Mouse (Mus musculus) lung, embryonic 16.5 days (tissue): Measurements from ENCODE around the gene Mroh7. TPM values are rescaled to one million over a fixed set of nuclear protein-coding genes. Genes with fewer than 3 reads are reported as not detected.

Source experiments
- ATAC-seq: fragments of 200-750 bp; cut with Nextera tagmentation; 2 replicates; pipeline ENCODE4 v1.8.0; 2017; ENCODE audit warnings: low read depth, mild to moderate bottlenecking, moderate library complexity
- H3K27ac ChIP-seq: fragments of 300-500 bp; sonication (generic); 2 replicates; pipeline ENCODE4 v1.5.1; 2014; ENCODE audit warnings: mild to moderate bottlenecking, control low read depth, low read length
- H3K27me3 ChIP-seq: fragments of 300-500 bp; sonication (generic); 2 replicates; pipeline ENCODE4 v1.6.1; 2014; ENCODE audit warnings: low read depth, low read length, mixed read lengths; ENCODE audit not compliant: control insufficient read depth, insufficient read depth
- H3K36me3 ChIP-seq: fragments of 300-500 bp; sonication (generic); 2 replicates; pipeline ENCODE4 v1.6.1; 2014; ENCODE audit warnings: low read length; ENCODE audit not compliant: control insufficient read depth, insufficient read depth
- H3K4me1 ChIP-seq: fragments of 300-500 bp; sonication (generic); replicated peaks from 2 replicates; pipeline ENCODE4 v1.6.1; 2014; ENCODE audit warnings: low read length, mixed read lengths; ENCODE audit not compliant: control insufficient read depth, insufficient read depth
- H3K4me2 ChIP-seq: fragments of 300-500 bp; sonication (generic); 2 replicates; pipeline ENCODE4 v1.6.1; 2014; ENCODE audit warnings: low read depth, low read length, control low read depth
- H3K4me3 ChIP-seq: fragments of 300-500 bp; sonication (generic); 2 replicates; pipeline ENCODE4 v1.5.1; 2014; ENCODE audit warnings: mild to moderate bottlenecking, low read length, control low read depth
- H3K9ac ChIP-seq: fragments of 300-500 bp; sonication (generic); 2 replicates; pipeline ENCODE4 v1.6.1; 2014; ENCODE audit warnings: low read length, control low read depth
- H3K9me3 ChIP-seq: fragments of 300-500 bp; sonication (generic); 2 replicates; pipeline ENCODE4 v1.6.1; 2016; ENCODE audit warnings: low read length; ENCODE audit not compliant: control insufficient read depth
- WGBS: fragments of 180-500 bp; shearing (Covaris S2); extraction: QIAGEN DNeasy Blood & Tissue Kit; methylation state at CpG from one replicate; pipeline ENCODE4 v1.1.7; 2014; 5-methylcytosine and 5-hydroxymethylcytosine counted together
- polyA plus RNA-seq: library from polyadenylated mRNA; unstranded; fragments of >200 nt; fragmentation: Nextera tagmentation; extraction: Ambion mirVana; gene quantifications from 2 replicates; pipeline ENCODE4 v1.2.1, GENCODE M21; 2015

The Mroh7 gene
- polyA plus RNA-seq, 1 experiment from 2014 or later: 0.13 TPM

DNA sequence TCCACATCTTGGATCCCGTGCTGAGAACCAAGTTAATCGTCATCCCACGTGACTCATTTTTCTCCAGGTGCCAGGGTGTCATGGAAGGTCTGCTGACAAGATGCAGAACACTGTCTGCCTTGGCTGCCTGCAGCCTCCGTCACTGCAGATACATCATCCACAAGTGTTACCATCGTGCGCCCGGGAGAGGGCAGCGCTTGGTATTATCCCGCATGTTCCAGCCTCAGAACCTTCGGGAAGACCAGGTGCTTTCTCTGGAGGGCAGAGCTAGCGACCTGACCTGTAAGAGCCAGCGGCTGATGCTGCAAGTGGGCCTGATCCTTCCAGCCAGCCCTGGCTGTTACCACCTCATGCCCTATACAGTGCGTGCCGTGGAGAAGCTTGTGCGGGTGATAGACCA lies 77.7 kb downstream of the Mroh7 start:
- H3K4me1 ChIP-seq: peaks cover 6% of the 10 kb centered on the region
- no peak overlapping the region for H3K9ac ChIP-seq
- peaks cover 11% of the 10 kb centered on the region for H3K36me3 ChIP-seq
- no peak overlapping the region for H3K27ac ChIP-seq
- no peak overlapping the region for H3K4me2 ChIP-seq
- ATAC-seq: no peak
- no peaks in the 10 kb centered on the region for H3K27me3 ChIP-seq
- WGBS: 93% methylated on average over 15 of the region's 15 CpGs
- no peak overlapping the region for H3K4me3 ChIP-seq
- H3K9me3 ChIP-seq: no peaks in the 10 kb centered on the region

- peaks cover 6% of the 10 kb centered on the region for H3K4me1 ChIP-seq
- H3K36me3 ChIP-seq: peaks cover 9% of the 10 kb centered on the region; the same call in 1 of the 2 replicates
- H3K27me3 ChIP-seq: no peaks in the 10 kb centered on the region; the same call in 1 of the 2 replicates
- no peak overlapping the region for H3K27ac ChIP-seq
- no peaks in the 10 kb centered on the region for H3K9me3 ChIP-seq
- ATAC-seq: no peak
- H3K4me2 ChIP-seq: no peak overlapping the region
- WGBS: 91% methylated on average over 3 of the region's 3 CpGs
- H3K4me3 ChIP-seq: no peak overlapping the region
- H3K9ac ChIP-seq: no peak overlapping the region
Observed at GRCm38 (mm10) chr4:106652546-106652945, 78.2 kb downstream of the Mroh7 start.

DNA sequence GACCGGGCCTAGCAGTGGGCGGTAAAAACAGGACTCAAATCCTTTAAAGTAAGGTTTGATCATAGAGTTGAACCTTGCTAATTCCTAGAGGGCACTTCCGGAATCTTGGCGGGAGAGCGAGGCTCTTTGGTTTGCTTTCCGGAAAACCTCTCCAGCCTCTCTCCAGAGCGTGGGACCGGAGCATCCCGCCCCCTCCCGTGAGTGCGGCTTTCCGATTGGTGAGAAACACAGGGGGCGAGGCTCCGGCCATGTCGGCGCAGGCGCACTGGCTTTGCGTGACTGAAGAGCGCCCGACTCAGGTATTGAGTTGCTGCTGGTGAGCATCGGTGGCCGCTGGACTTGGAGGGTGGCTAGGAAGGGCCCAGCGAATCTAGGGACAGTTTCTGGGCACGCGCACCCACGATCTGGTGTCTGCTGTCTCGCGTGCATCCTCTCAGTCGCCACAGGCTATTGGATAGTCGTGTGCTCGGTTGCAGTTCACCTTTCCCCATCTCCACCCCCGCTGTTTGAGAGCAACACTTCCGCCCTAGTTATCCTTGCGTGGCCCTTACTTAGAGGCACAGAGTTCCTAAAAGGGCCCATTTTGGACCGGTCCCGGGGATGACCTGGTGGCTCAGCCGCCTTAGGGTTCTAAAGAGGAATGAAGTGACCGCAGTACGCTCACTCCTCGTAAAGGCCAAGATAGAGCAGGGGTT lies 79.7 kb downstream of the Mroh7 start, which contains the start of gene Pars2:
Gene Pars2 (plus strand): TSS at position 237 of the 695 bp plus-strand sequence.
- peak within 1 kb of the TSS; percentile 93 for H3K4me2 ChIP-seq
- WGBS: 2% methylated on average over 40 of the region's 40 CpGs

DNA sequence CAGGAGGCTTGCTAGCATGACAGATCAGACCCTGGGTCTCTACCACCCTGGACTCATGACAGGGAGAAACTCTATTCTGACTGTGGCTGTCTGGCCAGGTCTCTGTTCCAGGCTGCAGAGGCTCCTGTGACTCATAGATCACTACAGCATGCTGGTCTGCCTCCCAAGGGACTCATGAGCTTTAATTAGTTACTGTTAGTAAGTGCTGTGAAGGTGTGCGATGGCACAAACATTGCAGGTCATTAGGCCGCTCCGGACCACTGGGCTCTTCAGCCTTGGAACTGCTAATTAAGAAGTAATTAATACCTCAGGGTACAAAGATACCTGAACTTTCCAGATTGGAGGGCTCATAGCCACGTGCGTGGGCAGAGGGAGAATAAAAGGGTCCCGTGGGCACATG lies 83.6 kb downstream of the Mroh7 start:
- Histone ChIP-seq H3K4me2 (no peak overlapping the region), H3K4me3 (no peak overlapping the region), H3K9ac (no peak overlapping the region), H3K36me3 (no peaks in the 10 kb centered on the region), H3K27ac (no peak overlapping the region), H3K9me3 (no peaks in the 10 kb centered on the region), H3K27me3 (no peaks in the 10 kb centered on the region; the same call in 1 of the 2 replicates), H3K4me1 (peaks cover 17% of the 10 kb centered on the region)
- 81% methylated on average over 6 of the region's 6 CpGs for WGBS
- ATAC-seq: no peak

More for the DNA sequence above, 79.7 kb downstream of the Mroh7 start, which contains the start of gene Pars2:
- peak; percentile 99 for ATAC-seq
- H3K9ac ChIP-seq: peak within 1 kb of the TSS; percentile 90
- H3K4me3 ChIP-seq: peak within 1 kb of the TSS; percentile 83
- H3K27ac ChIP-seq: peak within 1 kb of the TSS; percentile 57
- H3K4me1 ChIP-seq: peaks cover 6% of the 10 kb centered on the region
- no peaks in the 10 kb centered on the region for H3K9me3 ChIP-seq
- H3K27me3 ChIP-seq: no peaks in the 10 kb centered on the region; the same call in 1 of the 2 replicates
- H3K36me3 ChIP-seq: peaks cover 9% of the 10 kb centered on the region; the same call in 1 of the 2 replicates

GRCm38 (mm10) chr4:106645797-106646196 lies 84.9 kb downstream of the Mroh7 start:
- no peaks in the 10 kb centered on the region; the same call in 1 of the 2 replicates for H3K27me3 ChIP-seq
- H3K4me2 ChIP-seq: no peak overlapping the region
- 74% methylated on average over 5 of the region's 5 CpGs for WGBS
- no peaks in the 10 kb centered on the region for H3K36me3 ChIP-seq
- no peak overlapping the region for H3K9ac ChIP-seq
- peaks cover 11% of the 10 kb centered on the region for H3K4me1 ChIP-seq
- no peak for ATAC-seq
- no peak overlapping the region for H3K27ac ChIP-seq
- no peaks in the 10 kb centered on the region for H3K9me3 ChIP-seq
- H3K4me3 ChIP-seq: no peak overlapping the region

DNA sequence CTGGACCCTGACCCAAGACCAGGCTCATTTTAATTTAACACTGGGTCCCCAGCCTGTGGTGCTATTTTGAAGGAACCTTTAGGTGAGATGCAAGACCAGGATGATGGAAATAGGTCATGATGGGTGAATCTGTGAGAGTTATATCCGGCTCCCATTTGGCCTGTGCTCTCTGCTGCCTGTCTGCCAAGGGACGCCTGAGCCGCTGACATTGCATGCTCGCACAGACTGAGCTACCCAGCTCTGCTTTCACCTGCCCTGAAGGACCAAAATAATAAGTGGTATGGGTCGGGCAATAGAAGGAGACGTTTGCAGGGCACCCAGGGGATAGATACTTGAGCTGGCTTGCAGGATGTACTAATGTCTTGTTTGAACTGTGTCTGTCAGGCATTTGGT lies 86.5 kb downstream of the Mroh7 start:
- H3K4me1 ChIP-seq: peaks cover 11% of the 10 kb centered on the region
- H3K27ac ChIP-seq: no peak overlapping the region
- no peak overlapping the region for H3K4me2 ChIP-seq
- H3K36me3 ChIP-seq: no peaks in the 10 kb centered on the region
- H3K9ac ChIP-seq: no peak overlapping the region
- no peak for ATAC-seq
- H3K27me3 ChIP-seq: no peaks in the 10 kb centered on the region; the same call in 1 of the 2 replicates
- H3K4me3 ChIP-seq: no peak overlapping the region
- WGBS: 36% methylated on average over 6 of the region's 6 CpGs
- no peaks in the 10 kb centered on the region for H3K9me3 ChIP-seq

- Histone ChIP-seq H3K9ac (no peak overlapping the region), H3K4me3 (no peak overlapping the region), H3K36me3 (no peaks in the 10 kb centered on the region), H3K4me1 (peaks cover 11% of the 10 kb centered on the region), H3K27me3 (no peaks in the 10 kb centered on the region; the same call in 1 of the 2 replicates), H3K4me2 (no peak overlapping the region), H3K9me3 (no peaks in the 10 kb centered on the region), H3K27ac (no peak overlapping the region; the same call in 1 of the 2 replicates)
- 8% methylated on average over 8 of the region's 8 CpGs for WGBS
- peak; percentile 64 for ATAC-seq
Observed at GRCm38 (mm10) chr4:106643483-106644217, 87.1 kb downstream of the Mroh7 start.

GRCm38 (mm10) chr4:106634086-106634479 lies 96.6 kb downstream of the Mroh7 start:
- Histone ChIP-seq H3K9me3 (no peaks in the 10 kb centered on the region), H3K27ac (no peak overlapping the region), H3K4me3 (no peak overlapping the region), H3K27me3 (no peaks in the 10 kb centered on the region), H3K4me1 (peaks cover 8% of the 10 kb centered on the region), H3K36me3 (no peaks in the 10 kb centered on the region), H3K9ac (no peak overlapping the region), H3K4me2 (no peak overlapping the region)
- WGBS: 51% methylated on average over 6 of the region's 9 CpGs
- ATAC-seq: no peak
